Mouse (Mus musculus): Measurements from ENCODE around the gene Pla2r1. TPM values are rescaled to one million over a fixed set of nuclear protein-coding genes. Genes with fewer than 3 reads are reported as not detected.
A peak's percentile ranks its signal among the peaks of the same experiment; 100 is the strongest.

Pla2r1 gene
- total and polyA plus RNA-seq, 3 experiments = 0.66 TPM; not detected in 2

GRCm38 (mm10) chr2:60386835-60387234 lies 166.3 kb downstream of the Pla2r1 start:
- H3K4me1 ChIP-seq (ENCODE audit: insufficient read depth, low read depth, low read length) = peaks cover 38% of the 10 kb centered on the region
- no peak overlapping the region for H3K4me3 ChIP-seq (ENCODE audit: low read depth, low read length)
- peaks cover 4% of the 10 kb centered on the region; the same call in 1 of the 2 replicates for H3K27me3 ChIP-seq (ENCODE audit: insufficient read depth, low read length)
- no peaks in the 10 kb centered on the region for H3K9me3 ChIP-seq (replicated peaks)
- H3K36me3 ChIP-seq (replicated peaks) = no peaks in the 10 kb centered on the region
- no peak for ATAC-seq (ENCODE audit: extremely low read depth, insufficient number of reproducible peaks, low FRiP score, poor library complexity, severe bottlenecking)
- TF ChIP-seq TAL1 (conservative IDR thresholded peaks at IDR 0.05; ENCODE audit: low read depth, low read length) (no peak), CTCF (IDR thresholded peaks at IDR 0.05; ENCODE audit: low read depth, low read length) (no peak), GATA2 (IDR thresholded peaks at IDR 0.05; ENCODE audit: borderline replicate concordance, low read depth, low read length) (no peak), POLR2AphosphoS5 (IDR thresholded peaks at IDR 0.05; ENCODE audit: insufficient replicate concordance, low read depth, low read length) (no peak), GATA1 (IDR thresholded peaks at IDR 0.05; ENCODE audit: borderline replicate concordance, low read length) (no peak)
- no peak for DNase-seq (ENCODE audit: low spot score)

GRCm38 (mm10) chr2:60384763-60385085 lies 168.4 kb downstream of the Pla2r1 start:
- Histone ChIP-seq H3K36me3 (replicated peaks) (no peaks in the 10 kb centered on the region), H3K4me1 (ENCODE audit: insufficient read depth, low read depth, low read length) (peaks cover 33% of the 10 kb centered on the region), H3K27me3 (ENCODE audit: insufficient read depth, low read length) (peaks cover 4% of the 10 kb centered on the region; the same call in 1 of the 2 replicates), H3K9me3 (replicated peaks) (no peaks in the 10 kb centered on the region), H3K4me3 (ENCODE audit: low read depth, low read length) (no peak overlapping the region)
- no peak for ATAC-seq (ENCODE audit: extremely low read depth, insufficient number of reproducible peaks, low FRiP score, poor library complexity, severe bottlenecking)
- DNase-seq (ENCODE audit: low spot score) = no peak
- TF ChIP-seq CTCF (IDR thresholded peaks at IDR 0.05; ENCODE audit: low read depth, low read length) = no peak
- TF ChIP-seq POLR2AphosphoS5 (IDR thresholded peaks at IDR 0.05; ENCODE audit: insufficient replicate concordance, low read depth, low read length) = no peak
- TF ChIP-seq TAL1 (conservative IDR thresholded peaks at IDR 0.05; ENCODE audit: low read depth, low read length) = no peak
- TF ChIP-seq GATA2 (IDR thresholded peaks at IDR 0.05; ENCODE audit: borderline replicate concordance, low read depth, low read length) = no peak

DNA sequence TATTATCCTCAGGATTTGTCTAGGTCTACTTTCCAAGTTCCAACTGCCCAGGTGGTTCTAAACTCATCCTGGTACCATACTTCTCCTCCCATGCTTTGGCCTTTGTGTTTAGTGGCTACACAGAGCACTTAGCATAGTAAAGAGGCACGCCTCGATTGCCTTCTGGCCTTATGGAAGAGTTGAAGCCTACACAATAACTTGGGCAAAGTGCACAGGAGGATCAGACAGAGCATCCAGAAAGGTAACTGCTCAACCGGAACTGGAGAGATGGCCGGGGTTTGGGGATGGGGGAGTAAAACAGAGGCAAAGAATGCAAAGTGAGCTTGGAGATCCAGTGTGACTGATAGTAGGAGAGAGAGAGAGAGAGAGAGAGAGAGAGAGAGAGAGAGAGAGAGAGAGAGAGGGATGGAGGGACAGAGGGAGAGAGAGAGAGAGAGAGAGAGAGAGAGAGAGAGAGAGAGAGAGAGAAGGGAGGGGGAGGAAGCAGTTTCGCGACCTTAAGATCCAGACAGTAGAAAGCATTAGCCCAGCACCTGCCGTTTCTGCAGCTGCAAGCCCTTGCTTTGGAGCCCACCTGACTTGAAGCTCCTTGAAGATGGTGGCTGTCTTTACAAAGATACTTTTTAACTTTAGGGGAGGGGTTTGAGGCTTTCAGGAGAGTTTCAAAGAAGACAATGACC lies 168.9 kb downstream of the Pla2r1 start:
- Histone ChIP-seq H3K27me3 (ENCODE audit: insufficient read depth, low read length) (peaks cover 4% of the 10 kb centered on the region; the same call in 1 of the 2 replicates), H3K4me3 (ENCODE audit: low read depth, low read length) (no peak overlapping the region), H3K36me3 (replicated peaks) (no peaks in the 10 kb centered on the region), H3K9me3 (replicated peaks) (no peaks in the 10 kb centered on the region), H3K4me1 (ENCODE audit: insufficient read depth, low read depth, low read length) (peaks cover 33% of the 10 kb centered on the region)
- TF ChIP-seq CTCF (IDR thresholded peaks at IDR 0.05; ENCODE audit: low read depth, low read length) (no peak), GATA2 (IDR thresholded peaks at IDR 0.05; ENCODE audit: borderline replicate concordance, low read depth, low read length) (no peak), TAL1 (conservative IDR thresholded peaks at IDR 0.05; ENCODE audit: low read depth, low read length) (no peak), POLR2AphosphoS5 (IDR thresholded peaks at IDR 0.05; ENCODE audit: insufficient replicate concordance, low read depth, low read length) (no peak), GATA1 (IDR thresholded peaks at IDR 0.05; ENCODE audit: borderline replicate concordance, low read length) (no peak)
- DNase-seq (ENCODE audit: low spot score) (no peak), ATAC-seq (ENCODE audit: extremely low read depth, insufficient number of reproducible peaks, low FRiP score, poor library complexity, severe bottlenecking) (no peak)

GRCm38 (mm10) chr2:60382858-60383669 lies 170.0 kb downstream of the Pla2r1 start, which contains the start of gene Ly75:
Gene Ly75 (minus strand): TSS chr2:60383303.
- H3K4me1 ChIP-seq (ENCODE audit: insufficient read depth, low read depth, low read length) = peaks cover 33% of the 10 kb centered on the region
- TF ChIP-seq CTCF (IDR thresholded peaks at IDR 0.05; ENCODE audit: low read depth, low read length) = no peak
- TF ChIP-seq GATA2 (IDR thresholded peaks at IDR 0.05; ENCODE audit: borderline replicate concordance, low read depth, low read length) = no peak
- TF ChIP-seq POLR2AphosphoS5 (IDR thresholded peaks at IDR 0.05; ENCODE audit: insufficient replicate concordance, low read depth, low read length) = no peak
- no peak for TF ChIP-seq GATA1 (IDR thresholded peaks at IDR 0.05; ENCODE audit: borderline replicate concordance, low read length)
- no peak for TF ChIP-seq TAL1 (conservative IDR thresholded peaks at IDR 0.05; ENCODE audit: low read depth, low read length)
- ATAC-seq (ENCODE audit: extremely low read depth, insufficient number of reproducible peaks, low FRiP score, poor library complexity, severe bottlenecking) (peak; percentile 91), DNase-seq (ENCODE audit: low spot score) (peak; percentile 94)
- peak within 1 kb of the TSS; percentile 75 for H3K4me3 ChIP-seq (ENCODE audit: low read depth, low read length)
- H3K36me3 ChIP-seq (replicated peaks) = no peaks in the 10 kb centered on the region
- H3K9me3 ChIP-seq (replicated peaks) = no peaks in the 10 kb centered on the region
- peaks cover 4% of the 10 kb centered on the region; the same call in 1 of the 2 replicates for H3K27me3 ChIP-seq (ENCODE audit: insufficient read depth, low read length)

DNA sequence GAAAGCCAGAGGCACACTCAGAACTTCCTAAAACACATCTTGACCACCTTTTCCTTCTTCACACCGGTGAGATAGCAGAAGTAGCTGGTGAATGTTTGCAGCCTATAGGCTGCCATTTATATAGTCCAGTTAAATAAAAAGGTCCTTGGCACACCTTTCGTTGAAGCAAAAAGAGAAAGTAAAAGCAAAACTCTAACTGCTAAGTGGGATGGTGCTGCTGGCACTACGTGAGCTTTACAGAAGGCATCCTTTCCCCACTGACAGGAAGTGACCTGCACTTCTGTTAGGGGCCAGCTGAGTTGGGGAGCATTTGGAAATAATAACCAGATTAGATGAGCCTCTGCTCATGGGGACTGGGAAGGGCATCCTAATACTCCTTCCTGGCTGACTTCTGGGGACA lies 170.8 kb downstream of the Pla2r1 start:
- ATAC-seq (ENCODE audit: extremely low read depth, insufficient number of reproducible peaks, low FRiP score, poor library complexity, severe bottlenecking) = no peak

DNA sequence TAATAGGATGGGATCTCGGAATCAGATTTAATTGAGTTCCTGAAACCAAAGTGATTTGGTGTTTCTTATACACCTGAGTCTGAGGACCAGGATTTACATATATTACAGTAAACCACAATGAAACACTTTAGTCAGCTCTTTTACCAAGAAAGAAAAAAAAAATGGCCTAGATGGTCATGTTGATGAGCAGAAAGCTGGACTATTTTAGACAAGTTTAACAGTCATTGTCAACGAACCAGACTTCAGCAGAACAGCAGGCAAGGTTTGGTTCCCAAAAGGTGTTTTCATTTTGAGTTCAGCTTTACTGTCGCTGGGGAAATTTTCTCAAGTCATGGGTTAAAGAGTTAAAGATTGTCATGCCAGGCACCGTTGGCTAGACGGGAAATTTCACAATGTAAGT lies 175.8 kb downstream of the Pla2r1 start:
- Histone ChIP-seq H3K9me3 (replicated peaks) (no peaks in the 10 kb centered on the region), H3K4me3 (ENCODE audit: low read depth, low read length) (no peak overlapping the region), H3K36me3 (replicated peaks) (peaks cover 8% of the 10 kb centered on the region), H3K27me3 (ENCODE audit: insufficient read depth, low read length) (no peaks in the 10 kb centered on the region; the same call in 1 of the 2 replicates), H3K4me1 (ENCODE audit: insufficient read depth, low read depth, low read length) (peaks cover 2% of the 10 kb centered on the region; the same call in 1 of the 2 replicates)
- TF ChIP-seq POLR2AphosphoS5 (IDR thresholded peaks at IDR 0.05; ENCODE audit: insufficient replicate concordance, low read depth, low read length) = no peak
- TF ChIP-seq GATA2 (IDR thresholded peaks at IDR 0.05; ENCODE audit: borderline replicate concordance, low read depth, low read length) = no peak
- TF ChIP-seq GATA1 (IDR thresholded peaks at IDR 0.05; ENCODE audit: borderline replicate concordance, low read length) = no peak
- TF ChIP-seq TAL1 (conservative IDR thresholded peaks at IDR 0.05; ENCODE audit: low read depth, low read length) = no peak
- TF ChIP-seq CTCF (IDR thresholded peaks at IDR 0.05; ENCODE audit: low read depth, low read length) = no peak
- no peak for DNase-seq (ENCODE audit: low spot score)
- ATAC-seq (ENCODE audit: extremely low read depth, insufficient number of reproducible peaks, low FRiP score, poor library complexity, severe bottlenecking) = no peak

More for the DNA sequence above, 170.8 kb downstream of the Pla2r1 start:
- peaks cover 33% of the 10 kb centered on the region for H3K4me1 ChIP-seq (ENCODE audit: insufficient read depth, low read depth, low read length)
- no peak for DNase-seq (ENCODE audit: low spot score)
- H3K27me3 ChIP-seq (ENCODE audit: insufficient read depth, low read length) = peaks cover 4% of the 10 kb centered on the region; the same call in 1 of the 2 replicates
- TF ChIP-seq GATA1 (IDR thresholded peaks at IDR 0.05; ENCODE audit: borderline replicate concordance, low read length) (no peak), TAL1 (conservative IDR thresholded peaks at IDR 0.05; ENCODE audit: low read depth, low read length) (no peak), GATA2 (IDR thresholded peaks at IDR 0.05; ENCODE audit: borderline replicate concordance, low read depth, low read length) (no peak), POLR2AphosphoS5 (IDR thresholded peaks at IDR 0.05; ENCODE audit: insufficient replicate concordance, low read depth, low read length) (no peak), CTCF (IDR thresholded peaks at IDR 0.05; ENCODE audit: low read depth, low read length) (no peak)
- H3K4me3 ChIP-seq (ENCODE audit: low read depth, low read length) = peak overlapping the region; percentile 75
- H3K36me3 ChIP-seq (replicated peaks) = no peaks in the 10 kb centered on the region
- no peaks in the 10 kb centered on the region for H3K9me3 ChIP-seq (replicated peaks)
